ENCODE assay signal across 23 mouse cellular contexts in the genomic region with DNA sequence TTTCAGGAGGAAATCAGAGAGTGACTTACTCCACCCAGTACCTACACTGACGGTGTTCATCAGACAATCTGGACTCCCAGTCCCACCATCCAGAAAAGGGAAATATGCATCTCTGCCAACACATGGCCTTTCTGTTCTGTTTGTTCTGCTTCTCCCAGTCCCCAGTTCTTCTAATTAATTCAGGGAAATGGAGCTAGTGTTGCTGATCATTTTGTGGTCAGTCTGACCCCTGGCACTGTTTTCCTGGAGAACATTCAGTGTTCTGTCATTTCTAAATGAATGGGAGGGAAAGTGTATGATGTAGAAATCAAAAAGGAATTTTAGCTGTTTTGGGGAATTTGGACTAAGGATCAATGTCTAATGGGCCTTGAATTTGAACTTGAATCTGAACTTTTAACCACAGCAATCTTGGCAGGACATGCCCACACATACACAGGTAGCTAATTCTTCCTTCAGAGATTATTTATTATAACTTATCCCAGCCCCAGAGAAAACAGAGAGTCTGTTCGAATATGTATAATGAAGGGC.
DNase-seq lines count a peak whose midpoint lies in the region; ATAC-seq and TF ChIP-seq lines count a peak whose summit lies in the region.
"Had no signal": no experiment of that assay in that cellular context is flagged by ENCODE, and none has a peak within 500 bp of the region (broad histone marks: within the 10 kb centered on the region; RNA-seq: fewer than 3 reads in every experiment).

No protein-coding gene starts in this region.

- intact Hi-C loops in left cerebral cortex, adult 2 months (cut with DNase I): no loop called here

- no peaks in the 10 kb centered on the region for H3K27me3 ChIP-seq in heart, embryonic 12.5 days (replicated peaks)
- no peaks in the 10 kb centered on the region for H3K27me3 ChIP-seq in kidney, embryonic 16.5 days (ENCODE audit: insufficient read depth, low read length)
- no peaks in the 10 kb centered on the region for H3K27me3 ChIP-seq in midbrain, embryonic 11.5 days (ENCODE audit: control insufficient read depth, insufficient read depth, low read length)
- H3K27me3 ChIP-seq in midbrain, embryonic 15.5 days (replicated peaks): no peaks in the 10 kb centered on the region
- H3K27me3 ChIP-seq: heart, embryonic 13.5 days; Patski had no signal

- H3K4me2 ChIP-seq in heart, embryonic 12.5 days: no peak overlapping the region
- H3K4me2 ChIP-seq in kidney, embryonic 16.5 days (replicated peaks; ENCODE audit: low read depth, low read length): no peak overlapping the region
- H3K4me2 ChIP-seq in midbrain, embryonic 11.5 days: no peak overlapping the region
- no peak overlapping the region for H3K4me2 ChIP-seq in midbrain, embryonic 15.5 days
- H3K4me2 ChIP-seq: heart, embryonic 13.5 days; hindbrain, embryonic 14.5 days had no signal

- H3K4me1 ChIP-seq in heart, embryonic 12.5 days (replicated peaks): no peaks in the 10 kb centered on the region
- no peaks in the 10 kb centered on the region for H3K4me1 ChIP-seq in kidney, embryonic 16.5 days (ENCODE audit: insufficient read depth, low read length)
- no peaks in the 10 kb centered on the region for H3K4me1 ChIP-seq in midbrain, embryonic 11.5 days (ENCODE audit: control insufficient read depth, insufficient read depth, low read length)
- no peaks in the 10 kb centered on the region for H3K4me1 ChIP-seq in midbrain, embryonic 15.5 days
- H3K4me1 ChIP-seq: heart, embryonic 13.5 days had no signal

- peak; percentile 55 for DNase-seq in heart, adult 11 months
- peak; percentile 83 for DNase-seq in kidney, adult 9 months
- peak; percentile 62 for DNase-seq in midbrain, embryonic 11.5 days (ENCODE audit: low spot score, missing footprints)
- DNase-seq in left cerebral cortex, adult 2 months (ENCODE audit: extremely low spot score in 1 of 2, low spot score in 2 of 2): no peak
- DNase-seq: adrenal gland, adult 2 months; adrenal gland, postnatal 14 days; cerebellum, adult 11-12 months; cerebellum, adult 8-10 months; forebrain, postnatal 0 days; gastrocnemius, adult 2 months; gastrocnemius, postnatal 14 days; heart, adult 18-20 months; heart, postnatal 14 days; heart, postnatal 4 days had no signal

- H3K9ac ChIP-seq in heart, embryonic 12.5 days: no peak overlapping the region
- H3K9ac ChIP-seq in kidney, embryonic 16.5 days (replicated peaks; ENCODE audit: low read length): no peak overlapping the region
- no peak overlapping the region for H3K9ac ChIP-seq in midbrain, embryonic 11.5 days (ENCODE audit: low read length)
- no peak overlapping the region for H3K9ac ChIP-seq in midbrain, embryonic 15.5 days
- H3K9ac ChIP-seq: forebrain, postnatal 0 days; heart, embryonic 13.5 days; hindbrain, embryonic 14.5 days had no signal

- ATAC-seq in heart, embryonic 12.5 days (ENCODE audit: insufficient number of reproducible peaks, low FRiP score): no peak
- no peak for ATAC-seq in kidney, embryonic 16.5 days (ENCODE audit: low FRiP score, low TSS enrichment)
- no peak for ATAC-seq in midbrain, embryonic 11.5 days (ENCODE audit: low FRiP score)
- ATAC-seq in midbrain, embryonic 15.5 days (replicated peaks): no peak
- no peak for ATAC-seq in inflammation-experienced regulatory T-cells, adult 6 months
- ATAC-seq: forebrain, embryonic 14.5 days; forebrain, postnatal 0 days; hindbrain, postnatal 0 days; Patski had no signal

- H3K4me3 ChIP-seq in heart, embryonic 12.5 days: no peak overlapping the region
- H3K4me3 ChIP-seq in kidney, embryonic 16.5 days (ENCODE audit: low read length): no peak overlapping the region
- H3K4me3 ChIP-seq in midbrain, embryonic 11.5 days (ENCODE audit: low read depth, low read length): no peak overlapping the region
- H3K4me3 ChIP-seq in midbrain, embryonic 15.5 days: no peak overlapping the region
- no peak overlapping the region for H3K4me3 ChIP-seq in left cerebral cortex, adult 2 months
- H3K4me3 ChIP-seq: gastrocnemius, adult 2 months; heart, embryonic 13.5 days had no signal

- no peak overlapping the region for H3K27ac ChIP-seq in heart, embryonic 12.5 days (ENCODE audit: poor library complexity, severe bottlenecking)
- H3K27ac ChIP-seq in kidney, embryonic 16.5 days (ENCODE audit: low read length): no peak overlapping the region
- H3K27ac ChIP-seq in midbrain, embryonic 11.5 days (ENCODE audit: low read depth, low read length): no peak overlapping the region
- H3K27ac ChIP-seq in midbrain, embryonic 15.5 days: no peak overlapping the region
- H3K27ac ChIP-seq in left cerebral cortex, adult 2 months: no peak overlapping the region
- H3K27ac ChIP-seq: gastrocnemius, adult 2 months; heart, embryonic 13.5 days; hindbrain, embryonic 14.5 days; hindbrain, postnatal 0 days had no signal

- no peaks in the 10 kb centered on the region for H3K36me3 ChIP-seq in heart, embryonic 12.5 days
- H3K36me3 ChIP-seq in kidney, embryonic 16.5 days (ENCODE audit: insufficient read depth, low read length): no peaks in the 10 kb centered on the region
- H3K36me3 ChIP-seq in midbrain, embryonic 11.5 days (ENCODE audit: control insufficient read depth, insufficient read depth, low read length): no peaks in the 10 kb centered on the region
- H3K36me3 ChIP-seq in midbrain, embryonic 15.5 days (replicated peaks): no peaks in the 10 kb centered on the region
- H3K36me3 ChIP-seq: heart, embryonic 13.5 days had no signal

- no peaks in the 10 kb centered on the region for H3K9me3 ChIP-seq in heart, embryonic 12.5 days (replicated peaks)
- no peaks in the 10 kb centered on the region for H3K9me3 ChIP-seq in kidney, embryonic 16.5 days (ENCODE audit: low read length)
- no peaks in the 10 kb centered on the region for H3K9me3 ChIP-seq in midbrain, embryonic 11.5 days (ENCODE audit: control insufficient read depth, low read length)
- no peaks in the 10 kb centered on the region for H3K9me3 ChIP-seq in midbrain, embryonic 15.5 days
- H3K9me3 ChIP-seq: heart, embryonic 13.5 days had no signal

- 78% methylated on average over 2 of the region's 2 CpGs for WGBS in heart, embryonic 12.5 days
- WGBS in kidney, embryonic 16.5 days: 88% methylated on average over 2 of the region's 2 CpGs
- WGBS in midbrain, embryonic 11.5 days: 76% methylated on average over 2 of the region's 2 CpGs
- 79% methylated on average over 2 of the region's 2 CpGs for whole genome bisulfite sequencing in midbrain, embryonic 15.5 days

- no peak for TF ChIP-seq CTCF in left cerebral cortex, adult 2 months (IDR thresholded peaks at IDR 0.05)

Comparison
In these comparisons a context has a peak if more than half of its experiments do, and no peak if none do; other contexts are left out.
1. DNase-seq: peak in heart, adult 11 months (single experiment), kidney, adult 9 months (single experiment) and midbrain, embryonic 11.5 days (single experiment); none in left cerebral cortex, adult 2 months (0 of 2).